Mouse (Mus musculus) retina, embryonic 14.5 days (tissue): Measurements from ENCODE around the gene Cfap61.
A peak's percentile ranks its signal among the peaks of the same experiment; 100 is the strongest.

Experiments
- DNase-seq: peaks from one replicate; pipeline ENCODE4 v3.0.0-alpha.2; 2015; ENCODE audit warnings: low spot score

Cfap61 gene

DNA sequence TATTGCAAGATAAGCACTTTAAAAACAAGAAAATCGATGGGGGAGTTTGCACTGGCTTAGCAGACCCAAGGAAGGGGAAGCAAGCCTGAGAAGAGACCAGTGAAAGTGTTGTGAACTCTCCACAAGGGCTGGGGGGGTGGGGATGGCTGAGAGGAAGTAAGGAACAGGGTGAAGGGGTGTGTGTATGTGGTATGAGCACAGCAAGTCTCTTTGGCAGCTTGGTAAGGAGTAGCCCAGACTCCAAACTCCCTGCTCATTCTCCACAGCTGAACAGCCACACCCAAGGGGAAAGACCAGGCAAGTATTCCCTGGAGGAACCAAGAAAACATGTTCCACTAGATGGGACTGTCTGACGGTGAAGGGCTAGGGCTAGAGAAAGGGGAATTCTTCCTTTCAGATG, 76.2 kb downstream of the Cfap61 start:
- DNase-seq, result no peak

DNA sequence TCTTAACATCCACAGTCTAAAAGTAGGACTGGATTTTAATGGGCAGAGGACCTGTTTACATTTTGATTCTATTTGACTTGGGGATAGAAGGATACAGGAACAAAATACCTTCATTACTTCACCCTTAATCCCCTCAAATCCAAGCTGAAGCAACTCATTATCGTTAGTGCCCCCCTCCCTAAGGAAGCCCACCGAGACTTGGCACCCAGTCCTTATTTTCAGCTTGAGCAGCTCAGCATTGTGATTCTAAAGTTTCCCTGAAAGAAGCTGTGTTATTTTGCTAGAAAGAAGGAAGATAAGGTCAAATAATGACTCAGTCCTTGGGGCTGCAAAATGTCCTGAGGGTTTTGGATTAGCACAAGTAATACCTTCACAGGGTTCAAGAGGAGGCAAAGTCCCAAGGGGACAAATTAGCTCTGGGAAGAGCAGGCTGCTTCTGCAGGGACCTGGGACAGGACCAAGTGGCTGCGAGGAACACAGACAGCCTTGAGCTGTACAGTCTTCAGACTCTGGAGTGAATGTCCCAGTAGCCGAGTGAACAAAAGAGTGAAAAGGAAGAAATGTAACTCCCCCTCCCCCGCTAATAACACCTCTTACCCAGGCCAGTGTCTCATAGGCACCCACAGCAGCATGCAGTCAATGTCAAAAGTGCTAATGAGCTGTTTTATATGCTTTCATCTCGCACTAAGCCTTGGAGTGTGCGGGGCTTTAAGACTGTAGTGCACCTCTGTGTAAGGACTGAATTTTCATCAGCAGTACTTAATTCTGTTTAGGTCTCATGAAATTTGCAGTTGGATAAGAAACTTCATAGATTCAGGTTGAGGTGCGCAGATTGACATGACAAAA, 81.0 kb downstream of the Cfap61 start:
- DNase-seq, result peak; percentile 16

DNA sequence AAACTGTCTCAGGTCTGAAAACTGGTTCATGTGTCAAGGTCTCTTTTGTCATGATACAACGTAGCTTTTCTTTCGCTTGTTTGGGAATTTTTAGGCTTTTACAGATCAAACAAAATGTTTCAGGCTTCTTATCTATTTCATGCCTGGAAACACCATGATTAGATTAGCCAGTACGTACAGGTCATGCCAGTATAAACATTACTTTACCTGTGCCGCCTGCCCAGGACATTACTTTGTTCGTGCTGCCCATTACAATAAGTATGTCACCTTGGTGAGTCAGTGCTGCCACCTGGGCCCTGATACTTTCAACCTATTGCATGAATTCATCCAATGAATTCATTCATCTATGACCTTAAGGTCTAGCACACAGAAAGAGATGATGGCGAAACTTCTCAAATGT, 88.3 kb downstream of the Cfap61 start:
- DNase-seq, result no peak

DNA sequence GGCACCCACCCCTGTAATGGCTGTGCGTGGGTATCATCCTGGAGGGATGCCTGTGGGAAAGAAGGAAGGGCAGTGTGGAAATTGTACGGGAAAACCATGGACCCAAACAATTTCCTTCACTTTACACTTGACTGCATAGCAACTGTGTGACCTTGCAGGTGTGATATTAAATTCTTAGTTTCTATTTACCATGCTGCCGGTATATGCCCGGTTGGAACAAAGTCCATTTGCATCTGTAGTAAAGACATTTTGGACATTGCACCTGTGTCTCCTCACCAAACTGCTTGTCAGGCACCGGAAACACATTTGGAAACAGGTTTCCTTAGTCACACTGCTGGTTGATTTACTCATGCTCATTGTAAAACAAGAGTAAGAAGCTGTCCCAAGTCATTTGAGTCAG, 109.1 kb downstream of the Cfap61 start:
- no peak for DNase-seq

DNA sequence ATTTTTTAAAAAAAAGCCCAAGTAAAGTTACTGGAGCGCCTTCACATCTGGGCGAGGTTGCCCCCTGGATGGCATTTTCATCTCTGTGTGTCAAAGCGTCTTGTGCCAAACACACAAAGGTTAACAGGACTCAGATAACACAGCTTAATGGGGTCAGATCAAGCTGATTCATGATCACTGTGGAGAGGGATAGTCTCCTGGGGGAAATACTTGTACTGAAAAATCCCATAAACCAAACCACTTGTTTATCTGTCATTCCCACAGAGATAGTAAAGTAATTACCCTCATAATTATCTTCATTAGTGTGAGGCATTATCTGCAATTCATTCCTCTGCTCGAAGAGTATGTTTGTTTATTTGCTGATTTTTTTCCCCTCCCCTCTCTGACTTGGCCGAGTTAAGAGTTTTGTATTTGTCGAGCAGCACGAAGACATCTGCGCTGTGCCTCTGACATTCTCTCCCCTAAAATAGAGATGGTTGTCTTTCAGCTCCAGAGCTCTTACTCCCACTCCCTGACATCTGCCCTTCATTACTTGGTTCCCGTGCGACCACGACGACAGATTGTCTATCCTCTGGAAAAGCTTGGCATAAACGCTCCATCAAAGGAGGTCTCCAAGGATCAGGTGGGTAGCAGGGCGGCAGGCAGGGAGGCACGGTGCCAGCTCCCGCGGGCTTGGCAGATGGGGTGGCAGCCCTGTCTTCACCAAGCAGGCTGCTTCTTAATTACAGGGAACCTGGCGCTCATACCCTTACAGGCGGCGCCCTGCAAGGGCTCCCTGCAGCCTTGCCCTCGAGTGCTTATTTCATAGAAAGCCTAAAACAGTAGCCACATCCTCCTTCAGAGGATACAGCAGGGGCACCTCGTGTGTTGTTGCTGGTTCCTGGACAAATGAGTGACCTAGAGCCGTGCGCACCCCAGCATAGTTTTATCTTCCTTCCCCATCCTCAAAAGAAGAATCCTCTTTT, 110.6 kb downstream of the Cfap61 start:
- DNase-seq, result peak; percentile 37

DNA sequence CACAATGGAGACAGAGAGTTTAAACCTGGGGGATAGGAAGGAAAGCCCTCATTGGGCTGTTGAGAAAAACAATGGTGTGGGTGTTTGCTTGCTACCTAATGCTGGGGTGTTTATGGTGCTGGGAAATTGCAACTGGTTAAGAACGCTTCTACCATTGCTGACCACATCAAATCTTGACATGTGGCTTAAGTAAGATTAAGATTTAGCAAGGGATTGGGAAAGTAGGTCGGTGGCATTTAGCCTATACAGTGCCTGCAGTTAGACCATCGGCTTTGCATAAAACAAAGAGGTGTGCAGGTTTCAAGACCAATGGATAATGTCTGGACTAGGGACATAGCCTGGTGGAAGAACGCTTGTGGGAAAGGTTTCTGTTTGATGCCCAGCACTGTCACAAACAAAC, 113.1 kb downstream of the Cfap61 start:
- DNase-seq, result no peak

DNA sequence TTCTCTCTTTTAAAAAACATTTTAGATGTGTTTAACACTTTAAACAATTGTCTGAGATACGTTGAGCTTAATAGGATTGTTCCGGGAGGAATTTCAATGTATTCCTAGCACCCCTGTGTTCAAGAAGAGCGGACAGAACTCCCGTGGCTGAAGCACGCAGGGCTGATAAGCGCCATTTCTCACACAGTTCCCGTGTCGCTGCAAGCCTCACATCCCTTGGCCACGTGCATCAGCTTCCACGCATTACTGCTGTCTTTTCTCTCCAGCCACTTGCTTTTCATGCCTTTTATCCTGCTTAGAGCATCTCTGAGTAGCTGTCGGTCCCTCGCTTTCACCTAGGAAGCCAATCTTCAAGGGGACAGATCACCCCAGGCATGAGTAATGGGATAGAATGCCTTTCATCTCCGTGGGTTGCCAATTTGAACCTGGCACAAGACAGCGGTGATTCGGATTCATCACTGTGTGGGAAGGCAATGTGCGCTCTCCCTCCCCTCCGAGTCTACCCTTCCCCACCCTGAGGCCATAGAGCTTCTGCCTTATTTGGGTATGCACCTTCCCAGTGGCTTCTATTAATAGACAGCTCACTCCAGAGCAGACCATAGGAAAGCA, 113.7 kb downstream of the Cfap61 start:
- DNase-seq, result no peak

DNA sequence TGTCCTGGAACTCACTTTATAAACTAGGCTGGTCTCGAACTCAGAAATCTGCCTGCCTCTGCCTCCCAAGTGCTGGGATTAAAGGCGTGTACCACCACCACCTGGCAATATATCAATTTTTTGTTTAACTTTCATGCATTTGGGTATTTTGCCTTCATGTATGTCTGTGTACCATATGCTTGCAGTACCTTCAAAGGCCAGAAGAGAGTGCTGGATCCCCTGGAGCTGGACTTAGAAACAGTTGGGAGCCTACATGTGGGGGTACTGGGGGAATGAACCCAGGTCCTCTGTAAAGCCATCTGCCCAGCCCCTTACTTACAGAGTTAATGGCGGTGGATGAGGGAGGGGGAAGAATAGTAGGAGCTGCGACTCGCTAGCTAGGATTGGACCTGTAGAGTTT, 114.8 kb downstream of the Cfap61 start:
- peak; percentile 41 for DNase-seq

DNA sequence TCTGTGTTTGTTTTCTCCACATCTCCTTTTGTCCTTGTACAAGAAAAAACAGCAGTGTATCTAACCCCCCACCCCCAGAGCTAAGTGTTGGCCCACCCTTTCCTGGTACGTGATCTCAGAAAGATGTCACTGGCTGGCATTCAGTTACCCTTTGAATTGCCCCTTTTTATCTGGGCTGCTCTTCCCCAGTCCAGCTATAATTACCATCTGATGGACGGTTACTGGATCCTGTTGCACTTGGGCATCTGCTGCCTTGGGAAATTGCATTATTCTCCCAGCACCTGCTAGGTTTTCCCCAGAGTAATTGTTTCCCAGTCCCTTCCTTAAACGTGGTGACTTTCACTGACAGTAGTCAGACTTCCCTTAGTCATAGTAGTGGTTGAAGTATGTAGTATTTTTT, 115.5 kb downstream of the Cfap61 start:
- no peak for DNase-seq

DNA sequence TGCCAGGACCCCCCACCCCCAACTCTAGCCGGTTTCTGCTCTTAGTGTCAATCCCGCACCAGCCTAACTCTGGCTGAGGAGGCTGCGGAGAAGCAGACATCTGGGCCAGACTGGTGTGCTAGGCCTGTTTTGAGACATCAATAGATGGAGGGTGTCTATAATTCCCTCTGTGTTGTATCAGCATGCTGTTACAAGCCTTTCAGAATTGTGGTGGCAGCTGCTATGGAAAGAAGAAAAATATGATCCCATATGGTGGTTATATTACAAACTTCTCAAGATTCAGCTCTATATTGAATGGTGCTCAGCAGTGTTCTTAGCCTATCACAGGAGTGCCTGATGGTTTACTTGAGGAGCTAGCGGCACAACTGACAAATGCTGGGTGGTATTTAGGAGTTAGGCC, 116.8 kb downstream of the Cfap61 start:
- no peak for DNase-seq

DNA sequence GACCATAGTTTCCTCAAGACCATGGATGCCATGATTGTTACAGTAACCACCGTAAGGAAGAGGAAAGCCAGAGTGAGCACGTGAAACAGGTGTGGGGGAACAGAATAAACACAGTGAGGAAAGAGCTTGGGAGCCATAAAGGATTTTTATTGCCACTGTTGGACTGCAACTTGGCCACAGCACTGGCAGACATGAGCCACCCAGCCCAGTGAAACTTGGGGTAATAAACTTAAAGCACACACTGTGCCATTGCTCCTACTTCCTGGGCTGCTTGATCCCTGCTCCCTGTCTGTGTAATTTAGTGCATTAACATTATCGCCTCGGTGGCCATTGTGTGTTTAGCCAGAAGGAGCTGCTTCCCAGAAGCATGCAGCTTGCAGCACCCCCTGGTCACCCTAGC, 122.5 kb downstream of the Cfap61 start:
- no peak for DNase-seq

DNA sequence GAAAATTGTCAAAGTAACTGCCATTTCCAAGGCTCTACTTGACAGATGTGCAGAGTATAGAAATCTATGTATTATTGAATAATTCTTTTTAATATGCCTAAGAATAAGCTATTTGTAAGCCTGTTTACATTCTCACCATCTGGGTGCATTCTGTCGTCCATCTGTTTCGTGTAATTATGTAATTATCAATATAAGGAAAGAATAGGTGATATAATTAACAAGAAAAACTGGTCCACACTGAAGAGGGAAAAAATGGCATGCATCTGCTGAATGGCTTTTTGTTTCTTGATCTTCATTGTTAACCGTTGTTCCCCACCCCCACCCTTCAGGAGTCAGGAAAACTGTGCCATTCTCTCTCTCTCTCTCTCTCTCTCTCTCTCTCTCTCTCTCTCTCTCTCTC, 124.2 kb downstream of the Cfap61 start:
- peak; percentile 57 for DNase-seq

DNA sequence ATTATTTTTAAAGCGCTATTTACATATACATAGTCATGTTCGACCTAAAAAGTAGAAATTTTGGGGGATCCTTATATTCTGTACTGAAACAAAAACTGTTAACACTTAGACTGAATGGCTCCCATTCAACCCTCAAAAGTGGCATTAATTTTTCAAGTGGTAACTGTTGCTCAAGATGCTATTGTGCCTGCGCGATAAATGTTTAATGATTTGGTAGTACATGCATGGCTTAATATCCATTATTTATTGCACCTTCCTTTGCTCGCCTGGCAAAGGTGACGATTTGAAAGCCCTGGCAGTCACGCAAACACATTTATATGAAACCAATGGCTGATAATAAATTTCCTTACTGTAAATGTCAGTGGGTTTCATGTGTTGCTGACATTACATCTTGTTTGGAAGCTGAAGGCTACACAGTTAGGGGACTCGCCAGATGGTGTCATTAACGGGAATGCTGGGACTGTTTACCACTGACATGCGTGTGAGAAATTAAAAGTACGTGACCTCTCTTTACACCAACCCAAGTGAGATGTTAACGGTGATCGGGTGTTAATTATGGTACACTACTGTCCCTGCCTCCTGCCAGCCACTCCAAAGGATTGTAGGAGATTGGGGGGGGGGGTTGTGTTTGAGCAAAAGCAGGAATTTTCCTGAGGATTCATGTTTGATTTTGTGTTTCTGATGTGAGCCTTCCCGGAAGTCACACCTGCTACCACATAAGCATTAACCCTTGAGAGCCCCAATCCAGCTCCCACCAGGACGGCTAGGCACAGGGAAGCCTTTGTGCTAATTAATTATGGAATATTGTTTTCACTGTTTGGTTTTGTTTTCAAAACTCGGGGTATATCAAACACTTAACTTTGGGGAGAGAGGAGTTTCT, 127.1 kb downstream of the Cfap61 start:
- DNase-seq, result peak; percentile 55

DNA sequence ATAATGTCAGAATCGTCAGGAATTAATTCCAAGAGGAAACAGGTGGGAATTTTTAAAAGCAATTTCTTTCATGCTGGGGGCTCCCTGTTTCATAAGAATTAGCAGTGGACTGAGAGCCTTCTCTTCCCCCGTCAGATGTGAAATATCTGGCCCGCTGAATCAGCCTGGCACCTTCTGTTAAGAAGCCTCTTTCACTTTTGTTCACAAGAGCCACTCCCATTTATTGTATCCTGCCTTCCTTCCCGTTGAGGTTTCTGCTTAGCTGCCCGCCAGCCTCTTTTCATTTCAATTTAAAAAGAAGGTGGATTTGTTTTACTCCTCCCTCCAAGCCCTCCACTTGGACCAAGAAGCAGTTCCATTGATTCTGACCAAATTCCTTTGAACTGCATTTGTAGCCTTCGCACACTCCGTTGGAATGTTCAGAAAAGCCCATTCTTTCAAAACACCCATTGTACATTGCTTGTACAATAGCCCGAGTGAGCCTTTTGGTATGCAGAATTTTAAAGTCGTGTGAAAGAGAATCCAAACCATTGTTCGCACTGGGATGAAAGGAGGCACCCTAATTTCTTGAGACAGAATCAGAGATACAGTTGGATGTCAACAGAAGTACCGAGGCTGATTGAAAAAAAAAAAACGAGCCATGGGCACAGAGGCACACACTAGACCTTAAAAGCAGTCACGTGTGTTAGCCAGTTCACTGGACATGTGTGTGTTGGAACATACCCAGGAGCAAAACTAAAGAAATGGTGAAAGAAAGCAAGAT, 127.9 kb downstream of the Cfap61 start:
- DNase-seq, result peak; percentile 43

DNA sequence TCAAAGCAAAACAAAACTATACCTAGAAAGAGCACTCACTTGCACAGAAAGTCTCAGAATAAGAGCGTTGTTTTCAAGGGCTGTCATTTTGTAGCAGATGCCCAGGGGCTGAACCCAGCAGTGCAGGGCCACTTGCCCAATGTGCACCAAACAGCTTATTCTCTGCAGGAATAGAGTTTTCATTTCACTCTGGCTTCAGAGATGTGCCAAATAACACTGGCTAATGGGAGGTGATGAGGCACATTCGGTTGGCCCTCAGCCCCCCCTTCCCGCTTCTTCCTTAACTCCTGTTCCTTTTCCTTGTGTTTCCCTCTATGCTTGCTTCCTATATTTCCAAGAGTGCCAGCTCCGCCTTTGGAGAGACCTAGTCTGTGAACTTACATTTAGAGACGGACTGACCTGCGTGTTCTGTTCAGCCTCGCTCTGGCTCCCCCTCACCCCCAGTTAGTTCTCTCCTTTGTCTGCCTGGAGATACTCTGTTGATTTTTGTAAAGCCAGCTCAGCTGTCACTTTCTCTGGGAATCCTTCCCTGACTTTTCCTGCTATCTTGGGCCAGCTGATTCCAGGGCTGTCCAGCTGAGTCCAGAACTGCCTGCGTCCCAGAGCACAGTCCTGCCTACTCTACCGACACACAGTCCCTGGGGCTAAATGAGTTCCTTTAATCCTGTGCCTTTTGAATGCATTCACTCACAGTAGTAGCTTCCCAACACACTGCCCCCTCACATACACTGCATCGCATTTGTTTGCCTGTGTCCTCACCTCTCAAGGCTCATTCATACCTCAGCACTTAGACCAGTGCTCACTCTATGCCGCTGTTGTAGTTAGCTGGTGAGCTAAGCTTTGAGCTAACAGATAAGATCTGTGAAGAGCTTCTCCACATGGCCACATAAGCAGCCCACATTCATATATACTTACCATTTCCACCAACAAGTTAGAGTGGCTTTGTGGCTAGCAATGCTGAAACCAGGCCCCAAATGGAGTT, 128.8 kb downstream of the Cfap61 start:
- no peak for DNase-seq

DNA sequence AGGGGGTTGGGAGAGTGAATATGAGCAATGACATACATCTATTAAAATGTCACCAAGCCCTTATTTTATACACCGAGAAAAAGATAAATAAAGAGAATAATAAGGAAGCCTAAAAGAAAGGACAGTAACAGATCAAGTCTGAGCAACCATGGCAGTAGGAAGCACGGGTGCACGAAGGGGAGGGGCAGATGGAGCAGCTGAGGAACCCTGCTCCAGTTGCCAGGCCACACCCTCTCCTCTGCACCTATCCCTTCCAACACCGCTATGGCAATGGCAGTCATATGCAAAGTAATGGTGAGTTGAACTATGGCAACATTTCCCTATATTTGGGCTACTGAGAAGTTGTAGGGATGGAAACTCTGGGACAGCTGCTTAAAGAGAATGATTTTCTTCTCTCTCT, 132.8 kb downstream of the Cfap61 start:
- DNase-seq, result no peak

DNA sequence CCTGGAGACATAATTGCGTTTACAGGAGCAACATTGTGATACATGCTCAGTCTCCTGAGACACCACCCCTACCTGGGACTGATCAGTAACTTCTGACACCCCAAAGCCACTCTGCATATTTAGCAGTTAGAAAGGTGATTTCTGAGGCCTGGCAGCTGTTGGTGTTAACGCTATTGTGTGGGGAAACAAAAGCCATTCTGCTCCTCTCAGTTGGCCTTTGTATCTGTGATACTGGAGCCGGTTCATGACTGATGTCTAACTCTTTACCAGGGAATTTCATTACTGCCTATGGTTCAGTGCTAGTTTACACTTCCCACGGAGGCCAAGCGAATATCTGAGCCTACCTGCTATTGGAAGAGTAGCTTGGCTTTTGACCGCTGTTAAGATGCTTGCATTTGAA, 138.7 kb downstream of the Cfap61 start:
- DNase-seq, result no peak

DNA sequence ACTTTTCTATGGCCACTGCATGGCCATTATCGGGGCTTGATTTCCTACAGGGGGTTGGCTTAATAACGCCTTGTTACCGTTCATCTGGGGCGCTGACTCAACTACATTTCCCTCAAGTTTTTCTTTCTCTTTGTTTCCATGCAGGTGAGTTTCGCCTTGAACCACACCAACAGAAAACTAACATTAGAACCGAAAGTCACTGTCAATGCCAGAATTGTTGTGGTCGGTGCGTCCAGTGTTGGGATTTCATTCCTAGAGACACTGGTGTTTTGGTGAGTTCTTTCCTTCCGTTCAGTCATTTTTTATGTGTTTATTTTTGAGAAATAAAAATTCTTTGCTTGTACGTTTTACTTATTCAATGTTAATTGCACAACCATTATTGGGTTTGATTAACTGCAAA, 142.5 kb downstream of the Cfap61 start:
- no peak for DNase-seq

DNA sequence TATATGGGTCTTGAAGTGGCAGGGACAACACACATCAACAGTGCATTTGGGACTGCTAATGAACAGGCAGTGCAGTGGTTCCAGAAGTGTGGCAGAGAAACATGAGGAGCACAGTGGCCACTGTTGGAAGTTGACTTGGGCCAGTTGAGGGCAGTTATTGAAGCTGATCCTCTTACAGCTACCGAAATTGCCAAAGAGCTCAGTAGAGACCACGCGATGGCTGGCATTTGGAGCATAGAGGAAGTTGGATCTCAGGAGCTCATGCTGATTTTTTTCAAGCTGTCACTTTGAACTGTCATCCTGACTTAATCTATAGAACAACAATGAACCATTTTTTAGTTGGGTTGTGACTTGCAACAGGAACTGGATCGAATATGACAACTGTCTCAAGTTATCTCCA, 145.7 kb downstream of the Cfap61 start:
- no peak for DNase-seq
